ENCODE assay signal across 11 mouse cellular contexts in the genomic region with DNA sequence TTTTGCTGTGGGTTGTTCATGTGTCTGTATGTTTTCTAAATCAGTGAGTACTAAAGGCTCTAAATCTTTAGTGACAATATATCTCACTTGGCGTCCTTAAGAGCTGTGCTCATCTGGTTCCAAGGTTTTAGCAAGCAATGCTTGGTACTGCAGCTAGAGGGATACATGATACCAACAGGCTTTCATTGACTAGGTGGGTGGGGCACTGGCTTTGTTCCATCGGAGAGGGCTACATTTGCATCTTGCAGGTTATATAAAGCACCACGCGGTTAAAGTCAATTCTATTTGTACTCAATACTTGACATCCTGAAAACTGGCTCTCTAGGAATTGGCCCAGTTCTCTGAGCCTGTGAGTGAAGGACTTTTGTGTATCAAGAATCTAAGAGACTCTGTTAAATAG.
DNase-seq lines count a peak whose midpoint lies in the region; ATAC-seq and TF ChIP-seq lines count a peak whose summit lies in the region.
"Had no signal": no experiment of that assay in that cellular context is flagged by ENCODE, and none has a peak within 500 bp of the region (broad histone marks: within the 10 kb centered on the region; RNA-seq: fewer than 3 reads in every experiment).

No protein-coding gene starts in this region.

- no peak overlapping the region for H3K4me3 ChIP-seq in forebrain, postnatal 0 days (ENCODE audit: low read depth, low read length)
- H3K4me3 ChIP-seq in forebrain, embryonic 10.5 days: no peak overlapping the region
- H3K4me3 ChIP-seq: liver, embryonic 13.5 days; stomach, embryonic 15.5 days had no signal

- H3K9me3 ChIP-seq in forebrain, postnatal 0 days (ENCODE audit: low read length): no peaks in the 10 kb centered on the region
- no peaks in the 10 kb centered on the region for H3K9me3 ChIP-seq in forebrain, embryonic 10.5 days
- H3K9me3 ChIP-seq: liver, embryonic 13.5 days; stomach, embryonic 15.5 days had no signal

- H3K4me2 ChIP-seq in forebrain, postnatal 0 days (ENCODE audit: low read depth): no peak overlapping the region
- H3K4me2 ChIP-seq: liver, embryonic 13.5 days; stomach, embryonic 15.5 days had no signal

- WGBS in forebrain, postnatal 0 days: 45% methylated on average over 4 of the region's 4 CpGs
- 64% methylated on average over 4 of the region's 4 CpGs for WGBS in forebrain, embryonic 10.5 days

- peak; percentile 40 for TF ChIP-seq CTCF in forebrain, postnatal 0 days (IDR thresholded peaks at IDR 0.05; ENCODE audit: low read depth)

- intact Hi-C loops in left cerebral cortex, postnatal 4 days (cut with DNase I): no loop called here

- no peak overlapping the region for H3K9ac ChIP-seq in forebrain, postnatal 0 days
- H3K9ac ChIP-seq: liver, embryonic 13.5 days; stomach, embryonic 15.5 days had no signal

- ATAC-seq in forebrain, postnatal 0 days: no peak

- no peaks in the 10 kb centered on the region for H3K36me3 ChIP-seq in forebrain, postnatal 0 days (ENCODE audit: insufficient read depth)
- H3K36me3 ChIP-seq in forebrain, embryonic 10.5 days (replicated peaks): no peaks in the 10 kb centered on the region
- H3K36me3 ChIP-seq: liver, embryonic 13.5 days; stomach, embryonic 15.5 days had no signal

- no peak for DNase-seq in forebrain, postnatal 0 days
- DNase-seq in forebrain, embryonic 10.5 days (ENCODE audit: extremely low spot score, low spot score): no peak
- DNase-seq in layer of hippocampus, adult 9-11 months: peak; percentile 39
- no peak for DNase-seq in layer of hippocampus, postnatal 25 days (ENCODE audit: extremely low spot score in 1 of 2, low spot score in 1 of 2)
- peak; percentile 4 for DNase-seq in adipocyte (ENCODE audit: low spot score)
- peak; percentile 30 for DNase-seq in left cerebral cortex, postnatal 4 days
- DNase-seq in layer of hippocampus, adult 9-10 months (ENCODE audit: low spot score): no peak
- no peak for DNase-seq in B cell, adult 2 months
- DNase-seq: liver, embryonic 13.5 days had no signal

- H3K27me3 ChIP-seq in forebrain, postnatal 0 days (ENCODE audit: insufficient read depth, low read length): no peaks in the 10 kb centered on the region
- H3K27me3 ChIP-seq in forebrain, embryonic 10.5 days (ENCODE audit: poor library complexity, severe bottlenecking): no peaks in the 10 kb centered on the region
- H3K27me3 ChIP-seq: CH12.LX; liver, embryonic 13.5 days; stomach, embryonic 15.5 days had no signal

- H3K27ac ChIP-seq in forebrain, postnatal 0 days (ENCODE audit: low read depth, low read length): no peak overlapping the region
- H3K27ac ChIP-seq in forebrain, embryonic 10.5 days: no peak overlapping the region
- H3K27ac ChIP-seq: liver, embryonic 13.5 days; stomach, embryonic 15.5 days had no signal

- H3K4me1 ChIP-seq in forebrain, postnatal 0 days (ENCODE audit: insufficient read depth): no peaks in the 10 kb centered on the region
- no peaks in the 10 kb centered on the region for H3K4me1 ChIP-seq in forebrain, embryonic 10.5 days
- H3K4me1 ChIP-seq: liver, embryonic 13.5 days; stomach, embryonic 15.5 days had no signal

Comparison
In these comparisons a context has a peak if more than half of its experiments do, and no peak if none do; other contexts are left out.
1. DNase-seq: peak in layer of hippocampus, adult 9-11 months (single experiment), adipocyte (single experiment) and left cerebral cortex, postnatal 4 days (single experiment); none in forebrain, postnatal 0 days (single experiment), forebrain, embryonic 10.5 days (single experiment), layer of hippocampus, postnatal 25 days (0 of 2), layer of hippocampus, adult 9-10 months (single experiment) and B cell, adult 2 months (0 of 2).